Mouse (Mus musculus): Measurements from ENCODE around the gene Mrm1. TPM values are rescaled to one million over a fixed set of nuclear protein-coding genes. Genes with fewer than 3 reads are reported as not detected.
"Not testable (repeated sequence)": the region's sequence is repeated elsewhere in the genome, so short reads cannot be mapped to it uniquely, and the experiment has no call there.

Mrm1 gene
- 10 to 100 TPM; 14.3 to 19.4 TPM for total RNA-seq (2021)
- long read RNA-seq, transcript Mrm1-201 (5 exons, 2,477 nt) = major isoform, 12 of 16 reads
- long read RNA-seq, partial matches to known transcripts = 2 of 16 reads
- long read RNA-seq, other reads (novel, unspliced or antisense) = 2 of 16 reads

- peak; percentile 93 to 94 for DNase-seq (ENCODE audit: low spot score in 2 of 2)
Measured at GRCm38 (mm10) chr11:84818961-84819692, at the start of gene Mrm1. TSS of gene Mrm1 (minus strand) at chr11:84819515.

GRCm38 (mm10) chr11:84868786-84869259 is 49.5 kb upstream of the Mrm1 start:
- no peak for DNase-seq (ENCODE audit: low spot score in 2 of 2)

- no peak for DNase-seq (ENCODE audit: low spot score in 2 of 2)
Measured at GRCm38 (mm10) chr11:84867586-84867985, 48.3 kb upstream of the Mrm1 start.

- DNase-seq (ENCODE audit: low spot score in 2 of 2) = no peak
Measured at GRCm38 (mm10) chr11:84865268-84865667, 46.0 kb upstream of the Mrm1 start.

- no peak for DNase-seq (ENCODE audit: low spot score in 2 of 2)
Measured at GRCm38 (mm10) chr11:84855285-84855684, 36.0 kb upstream of the Mrm1 start.

GRCm38 (mm10) chr11:84847475-84848090 is 28.3 kb upstream of the Mrm1 start:
- no peak for DNase-seq (ENCODE audit: low spot score in 2 of 2)

- DNase-seq (ENCODE audit: low spot score in 2 of 2) = no peak
Measured at GRCm38 (mm10) chr11:84846741-84847474, 27.6 kb upstream of the Mrm1 start.

GRCm38 (mm10) chr11:84839330-84839729 is 20.0 kb upstream of the Mrm1 start:
- DNase-seq (ENCODE audit: low spot score in 2 of 2) = no peak

GRCm38 (mm10) chr11:84829495-84829894 is 10.2 kb upstream of the Mrm1 start:
- not testable (repeated sequence) for DNase-seq (ENCODE audit: low spot score in 2 of 2)

GRCm38 (mm10) chr11:84828516-84829399 is 9.4 kb upstream of the Mrm1 start, which contains the start of gene Dhrs11:
TSS of gene Dhrs11 (minus strand) at chr11:84828994.
- peak; percentile 89 to 91 for DNase-seq (ENCODE audit: low spot score in 2 of 2)

GRCm38 (mm10) chr11:84827901-84828503 is 8.7 kb upstream of the Mrm1 start:
- no peak for DNase-seq (ENCODE audit: low spot score in 2 of 2)

- DNase-seq (ENCODE audit: low spot score in 2 of 2) = no peak
Measured at GRCm38 (mm10) chr11:84827492-84827891, 8.2 kb upstream of the Mrm1 start.

- DNase-seq (ENCODE audit: low spot score in 2 of 2) = peak; percentile 48 to 66
Measured at GRCm38 (mm10) chr11:84826185-84826584, 6.9 kb upstream of the Mrm1 start.

- no peak for DNase-seq (ENCODE audit: low spot score in 2 of 2)
Measured at GRCm38 (mm10) chr11:84825261-84825807, 6.0 kb upstream of the Mrm1 start.

- DNase-seq (ENCODE audit: low spot score in 2 of 2) = no peak
Measured at GRCm38 (mm10) chr11:84823484-84823897, 4.2 kb upstream of the Mrm1 start.

GRCm38 (mm10) chr11:84822487-84822886 is 3.2 kb upstream of the Mrm1 start:
- no peak for DNase-seq (ENCODE audit: low spot score in 2 of 2)

GRCm38 (mm10) chr11:84821131-84821770 is 1.9 kb upstream of the Mrm1 start:
- DNase-seq (ENCODE audit: low spot score in 2 of 2) = no peak

GRCm38 (mm10) chr11:84818085-84818960 is 992 bp downstream of the Mrm1 start:
- DNase-seq (ENCODE audit: low spot score in 2 of 2) = peak; percentile 50 to 64
